Mouse (Mus musculus) kidney, postnatal 0 days (tissue): Measurements from ENCODE around the gene Prn. TPM values are rescaled to one million over a fixed set of nuclear protein-coding genes. Genes with fewer than 3 reads are reported as not detected.

Experiments
- ATAC-seq: fragments of 200-750 bp; cut with Nextera tagmentation; replicated peaks from 2 replicates; pipeline ENCODE4 v1.8.0; 2017; ENCODE audit warnings: low read depth, moderate number of reproducible peaks, moderate TSS enrichment, moderate library complexity; ENCODE audit not compliant: low FRiP score
- DNase-seq: peaks from one replicate; pipeline ENCODE4 v3.0.0-alpha.2; 2016; ENCODE audit warnings: low spot score
- H3K27ac ChIP-seq: fragments of 300-500 bp; sonication (generic); 2 replicates; pipeline ENCODE4 v1.5.1; 2014; ENCODE audit warnings: mild to moderate bottlenecking
- H3K27me3 ChIP-seq: fragments of 300-500 bp; sonication (generic); 2 replicates; pipeline ENCODE4 v1.6.1; 2014; ENCODE audit warnings: low read length, mixed read lengths; ENCODE audit not compliant: insufficient read depth
- H3K36me3 ChIP-seq: fragments of 300-500 bp; sonication (generic); 2 replicates; pipeline ENCODE4 v1.6.1; 2014; ENCODE audit warnings: low read length, mixed read lengths; ENCODE audit not compliant: insufficient read depth
- H3K4me1 ChIP-seq: fragments of 300-500 bp; sonication (generic); replicated peaks from 2 replicates; pipeline ENCODE4 v1.6.1; 2014; ENCODE audit warnings: antibody characterized with exemption, low read length, mixed read lengths; ENCODE audit not compliant: insufficient read depth
- H3K4me2 ChIP-seq: fragments of 300-500 bp; sonication (generic); 2 replicates; pipeline ENCODE4 v1.6.1; 2014; ENCODE audit warnings: mild to moderate bottlenecking, low read length, moderate library complexity, mixed read lengths
- H3K4me3 ChIP-seq: fragments of 300-500 bp; sonication (generic); replicated peaks from 2 replicates; pipeline ENCODE4 v1.5.1; 2014; ENCODE audit warnings: low read depth, low read length
- H3K9ac ChIP-seq: fragments of 300-500 bp; sonication (generic); 2 replicates; pipeline ENCODE4 v1.6.1; 2014; ENCODE audit warnings: low read depth, low read length
- H3K9me3 ChIP-seq: fragments of 300-500 bp; sonication (generic); replicated peaks from 2 replicates; pipeline ENCODE4 v1.6.1; 2016; ENCODE audit warnings: low read length, inconsistent platforms, mixed read lengths
- CTCF ChIP-seq: IDR thresholded peaks from 2 replicates; pipeline ENCODE4 v1.5.1; 2016; ENCODE audit warnings: antibody characterized with exemption, low read depth, mild to moderate bottlenecking, moderate library complexity
- WGBS: fragments of 180-500 bp; shearing (Covaris S2); extraction: QIAGEN DNeasy Blood & Tissue Kit; methylation state at CpG from one replicate; pipeline ENCODE4 v1.1.7; 2014; 5-methylcytosine and 5-hydroxymethylcytosine counted together
- polyA plus RNA-seq: library from polyadenylated mRNA; unstranded; fragments of >200 nt; fragmentation: Nextera tagmentation; extraction: Ambion mirVana; gene quantifications from 2 replicates; pipeline ENCODE4 v1.2.1, GENCODE M21; 2015

The Prn gene
- polyA plus RNA-seq, 1 experiment from 2014 or later = 0.20 TPM

- H3K4me2 ChIP-seq = no peak overlapping the region
- WGBS = 19% methylated on average over 1 of the region's 1 CpGs
- H3K4me1 ChIP-seq = no peaks in the 10 kb centered on the region
- H3K9me3 ChIP-seq = no peaks in the 10 kb centered on the region
- H3K27me3 ChIP-seq = no peaks in the 10 kb centered on the region
- H3K4me3 ChIP-seq = no peak overlapping the region
- ATAC-seq = no peak
- H3K9ac ChIP-seq = no peak overlapping the region
- no peak for TF ChIP-seq CTCF
- H3K27ac ChIP-seq = no peak overlapping the region
- DNase-seq = no peak
- no peaks in the 10 kb centered on the region for H3K36me3 ChIP-seq
Measured at GRCm38 (mm10) chr2:131944370-131944769, 34.6 kb downstream of the Prn start.

GRCm38 (mm10) chr2:131945225-131945624, 35.5 kb downstream of the Prn start:
- Histone ChIP-seq H3K27me3 (no peaks in the 10 kb centered on the region), H3K9me3 (no peaks in the 10 kb centered on the region), H3K4me1 (no peaks in the 10 kb centered on the region), H3K4me2 (no peak overlapping the region), H3K4me3 (no peak overlapping the region), H3K9ac (no peak overlapping the region), H3K36me3 (no peaks in the 10 kb centered on the region), H3K27ac (no peak overlapping the region)
- WGBS = 73% methylated on average over 8 of the region's 8 CpGs
- no peak for DNase-seq
- no peak for TF ChIP-seq CTCF
- no peak for ATAC-seq

- no peak overlapping the region for H3K4me2 ChIP-seq
- no peaks in the 10 kb centered on the region for H3K27me3 ChIP-seq
- TF ChIP-seq CTCF = no peak
- H3K36me3 ChIP-seq = no peaks in the 10 kb centered on the region
- H3K9ac ChIP-seq = no peak overlapping the region
- DNase-seq (no peak), ATAC-seq (no peak)
- H3K4me3 ChIP-seq = no peak overlapping the region
- H3K4me1 ChIP-seq = no peaks in the 10 kb centered on the region
- no peak overlapping the region for H3K27ac ChIP-seq
- no peaks in the 10 kb centered on the region for H3K9me3 ChIP-seq
- WGBS = 82% methylated on average over 6 of the region's 6 CpGs
Measured at GRCm38 (mm10) chr2:131945765-131946164, 36.0 kb downstream of the Prn start.

GRCm38 (mm10) chr2:131946351-131946750, 36.6 kb downstream of the Prn start:
- no peak for DNase-seq
- no peak for ATAC-seq
- Histone ChIP-seq H3K4me1 (no peaks in the 10 kb centered on the region), H3K9ac (no peak overlapping the region), H3K36me3 (no peaks in the 10 kb centered on the region), H3K4me3 (no peak overlapping the region), H3K27ac (no peak overlapping the region), H3K9me3 (no peaks in the 10 kb centered on the region), H3K4me2 (no peak overlapping the region), H3K27me3 (no peaks in the 10 kb centered on the region)
- WGBS = 83% methylated on average over 16 of the region's 16 CpGs
- no peak for TF ChIP-seq CTCF

GRCm38 (mm10) chr2:131948156-131948555, 38.4 kb downstream of the Prn start:
- Histone ChIP-seq H3K9me3 (no peaks in the 10 kb centered on the region), H3K27ac (no peak overlapping the region), H3K4me3 (no peak overlapping the region), H3K4me1 (peaks cover 6% of the 10 kb centered on the region), H3K36me3 (no peaks in the 10 kb centered on the region), H3K9ac (no peak overlapping the region), H3K27me3 (no peaks in the 10 kb centered on the region; the same call in 1 of the 2 replicates), H3K4me2 (no peak overlapping the region)
- no peak for DNase-seq
- ATAC-seq = no peak
- no peak for TF ChIP-seq CTCF
- WGBS = 81% methylated on average over 3 of the region's 3 CpGs

GRCm38 (mm10) chr2:131948916-131949639, 39.3 kb downstream of the Prn start:
- Histone ChIP-seq H3K4me3 (no peak overlapping the region), H3K4me2 (no peak overlapping the region), H3K9ac (no peak overlapping the region), H3K4me1 (peaks cover 12% of the 10 kb centered on the region), H3K9me3 (no peaks in the 10 kb centered on the region), H3K36me3 (no peaks in the 10 kb centered on the region), H3K27ac (no peak overlapping the region), H3K27me3 (no peaks in the 10 kb centered on the region; the same call in 1 of the 2 replicates)
- 76% methylated on average over 11 of the region's 11 CpGs for WGBS
- TF ChIP-seq CTCF = no peak
- ATAC-seq (no peak), DNase-seq (no peak)
